14 mouse cellular contexts compared by ENCODE assay signal in the genomic region with DNA sequence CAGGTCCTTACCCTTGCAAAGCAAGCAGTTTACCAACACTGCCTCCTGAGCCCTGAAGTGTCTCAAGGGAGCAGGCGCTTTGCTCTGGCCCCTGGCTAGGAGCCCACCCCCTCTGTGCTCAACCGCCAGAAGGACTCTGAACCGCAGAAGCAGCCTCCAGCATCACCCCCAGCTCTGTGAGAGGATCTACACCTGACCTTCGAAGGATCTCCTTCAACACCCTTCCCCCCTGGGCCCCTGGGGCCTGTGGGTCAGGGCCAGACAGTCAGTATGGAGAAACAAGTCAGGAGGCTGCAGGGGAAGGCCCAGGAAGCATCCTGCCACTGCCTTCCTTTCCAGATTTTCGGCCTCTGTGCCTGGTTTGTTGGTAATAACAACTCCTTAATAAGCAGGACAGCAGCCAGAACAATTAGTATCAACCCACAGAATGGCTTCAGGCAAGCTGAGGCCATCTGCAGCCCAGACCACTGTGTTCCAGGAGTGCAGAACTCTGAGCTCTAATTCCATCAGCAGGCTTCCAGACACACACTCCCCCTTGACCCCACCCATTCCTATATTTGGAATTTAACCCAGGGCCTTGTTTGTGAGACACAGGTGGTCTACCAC. TPM values are rescaled to one million over a fixed set of nuclear protein-coding genes. Genes with fewer than 3 reads are reported as not detected.
DNase-seq lines count a peak whose midpoint lies in the region; ATAC-seq and TF ChIP-seq lines count a peak whose summit lies in the region.
"Had no signal": no experiment of that assay in that cellular context is flagged by ENCODE, and none has a peak within 500 bp of the region (broad histone marks: within the 10 kb centered on the region; RNA-seq: fewer than 3 reads in every experiment).

No protein-coding gene starts in this region.

- H3K9me3 ChIP-seq in kidney, postnatal 0 days (replicated peaks; ENCODE audit: low read length) = no peaks in the 10 kb centered on the region
- no peaks in the 10 kb centered on the region for H3K9me3 ChIP-seq in liver, embryonic 16.5 days (replicated peaks; ENCODE audit: control insufficient read depth, low read length)
- H3K9me3 ChIP-seq in lung, postnatal 0 days (ENCODE audit: low read length) = no peaks in the 10 kb centered on the region
- H3K9me3 ChIP-seq: forebrain, embryonic 12.5 days; stomach, embryonic 15.5 days had no signal

- H3K27ac ChIP-seq in layer of hippocampus, adult 2 months = peak overlapping the region; percentile 46; the same call in 1 of the 2 replicates
- 0 out of 2 replicates have a peak overlapping the region, but pooled peaks have one; percentile 8 for H3K27ac ChIP-seq in kidney, postnatal 0 days
- H3K27ac ChIP-seq in liver, embryonic 16.5 days (ENCODE audit: low read length) = no peak overlapping the region
- H3K27ac ChIP-seq in lung, postnatal 0 days (ENCODE audit: low read length) = no peak overlapping the region
- H3K27ac ChIP-seq: forebrain, embryonic 12.5 days; heart, adult 2 months; stomach, embryonic 15.5 days had no signal

- H3K36me3 ChIP-seq in kidney, postnatal 0 days (ENCODE audit: insufficient read depth, low read length) = 0 out of 2 replicates have a peak, but pooled peaks cover 7% of the 10 kb centered on the region
- 0 out of 2 replicates have a peak, but pooled peaks cover under 1% of the 10 kb centered on the region for H3K36me3 ChIP-seq in liver, embryonic 16.5 days (ENCODE audit: control insufficient read depth, insufficient read depth)
- no peaks in the 10 kb centered on the region; the same call in 1 of the 2 replicates for H3K36me3 ChIP-seq in lung, postnatal 0 days (ENCODE audit: insufficient read depth, low read length)
- H3K36me3 ChIP-seq: forebrain, embryonic 12.5 days; stomach, embryonic 15.5 days had no signal

- no peak for TF ChIP-seq CTCF in layer of hippocampus, adult 2 months (conservative IDR thresholded peaks at IDR 0.05)
- no peak for TF ChIP-seq CTCF in kidney, postnatal 0 days (IDR thresholded peaks at IDR 0.05; ENCODE audit: low read depth)
- TF ChIP-seq CTCF in lung, postnatal 0 days (IDR thresholded peaks at IDR 0.05) = no peak

- 0 out of 2 replicates have a peak, but pooled peaks cover 4% of the 10 kb centered on the region for H3K4me1 ChIP-seq in kidney, postnatal 0 days (replicated peaks; ENCODE audit: insufficient read depth, low read length)
- H3K4me1 ChIP-seq in liver, embryonic 16.5 days (ENCODE audit: control insufficient read depth, low read depth, low read length) = peaks cover 25% of the 10 kb centered on the region
- H3K4me1 ChIP-seq in lung, postnatal 0 days (ENCODE audit: insufficient read depth, low read depth, low read length) = no peaks in the 10 kb centered on the region

- no peak overlapping the region for H3K9ac ChIP-seq in kidney, postnatal 0 days (ENCODE audit: low read depth, low read length)
- 0 out of 2 replicates have a peak overlapping the region, but pooled peaks have one; percentile 19 for H3K9ac ChIP-seq in liver, embryonic 16.5 days (ENCODE audit: low read depth, low read length)
- no peak overlapping the region for H3K9ac ChIP-seq in lung, postnatal 0 days (replicated peaks; ENCODE audit: low read depth)
- H3K9ac ChIP-seq: forebrain, embryonic 12.5 days; stomach, embryonic 15.5 days had no signal

- H3K4me2 ChIP-seq in kidney, postnatal 0 days (ENCODE audit: low read length) = no peak overlapping the region
- H3K4me2 ChIP-seq in liver, embryonic 16.5 days (ENCODE audit: low read depth, low read length) = no peak overlapping the region; the same call in 1 of the 2 replicates
- H3K4me2 ChIP-seq in lung, postnatal 0 days (replicated peaks; ENCODE audit: low read depth, low read length) = no peak overlapping the region
- H3K4me2 ChIP-seq: forebrain, embryonic 12.5 days; stomach, embryonic 15.5 days had no signal

- peak; percentile 40 for DNase-seq in adrenal gland, postnatal 14 days
- DNase-seq in adrenal gland, postnatal 4 days (ENCODE audit: low spot score in 2 of 2) = no peak
- no peak for DNase-seq in layer of hippocampus, adult 2 months (ENCODE audit: low spot score in 2 of 2)
- DNase-seq in layer of hippocampus, postnatal 10 days (ENCODE audit: low spot score in 2 of 2) = no peak
- DNase-seq in kidney, postnatal 0 days (ENCODE audit: low spot score) = no peak
- no peak for DNase-seq in lung, postnatal 0 days (ENCODE audit: low spot score)
- no peak for DNase-seq in left cerebral cortex, adult 9 months (ENCODE audit: low spot score in 2 of 2)
- DNase-seq: adrenal gland, postnatal 25 days; heart, adult 2 months; lung, adult 18-20 months; midbrain, embryonic 14.5 days had no signal

- no peak for TF ChIP-seq EP300 in lung, postnatal 0 days (IDR thresholded peaks at IDR 0.05)

- H3K27me3 ChIP-seq in kidney, postnatal 0 days (ENCODE audit: insufficient read depth, low read length) = no peaks in the 10 kb centered on the region
- H3K27me3 ChIP-seq in liver, embryonic 16.5 days (ENCODE audit: control insufficient read depth, insufficient read depth, low read depth, low read length) = no peaks in the 10 kb centered on the region
- H3K27me3 ChIP-seq in lung, postnatal 0 days (replicated peaks; ENCODE audit: insufficient read depth, low read length) = no peaks in the 10 kb centered on the region
- H3K27me3 ChIP-seq: forebrain, embryonic 12.5 days; stomach, embryonic 15.5 days had no signal

- WGBS in kidney, postnatal 0 days = 67% methylated on average over 5 of the region's 5 CpGs
- 56% methylated on average over 5 of the region's 5 CpGs for WGBS in liver, embryonic 16.5 days (ENCODE audit: insufficient replicate concordance)
- WGBS in lung, postnatal 0 days = 53% methylated on average over 5 of the region's 5 CpGs

- ATAC-seq in kidney, postnatal 0 days (replicated peaks; ENCODE audit: low FRiP score, low read depth) = no peak
- ATAC-seq in liver, embryonic 16.5 days (ENCODE audit: low read depth) = no peak
- ATAC-seq in lung, postnatal 0 days = no peak

- no peak overlapping the region for H3K4me3 ChIP-seq in layer of hippocampus, adult 2 months
- H3K4me3 ChIP-seq in kidney, postnatal 0 days (replicated peaks; ENCODE audit: low read depth, low read length) = no peak overlapping the region
- no peak overlapping the region for H3K4me3 ChIP-seq in liver, embryonic 16.5 days (ENCODE audit: low read depth, low read length)
- no peak overlapping the region for H3K4me3 ChIP-seq in lung, postnatal 0 days (ENCODE audit: low read depth, low read length)
- H3K4me3 ChIP-seq: forebrain, embryonic 12.5 days; heart, adult 2 months; stomach, embryonic 15.5 days had no signal

RNA-seq across cellular contexts. Expression of gene Asl, which starts 7.6 kb away (rescaled TPM):
- 131 and 168 TPM in 2 replicates for total RNA-seq in adrenal gland, postnatal 14 days (2021)
- 100 to 1,000 TPM; 149 to 165 TPM for total RNA-seq in adrenal gland, postnatal 4 days (2021)
- total RNA-seq in layer of hippocampus, adult 2 months (2021) = 10 to 100 TPM; 18.2 to 27.3 TPM
- 10 to 100 TPM; 22.0 to 23.5 TPM for total RNA-seq in layer of hippocampus, postnatal 10 days (2021)
- 86.4 and 94.1 TPM in 2 replicates for polyA plus RNA-seq in kidney, postnatal 0 days (2015; fragmentation: Nextera tagmentation; extraction: Ambion mirVana)
- 61.8 and 65.8 TPM in 2 replicates for polyA plus RNA-seq in liver, embryonic 16.5 days (2015; fragmentation: Nextera tagmentation; extraction: Ambion mirVana)
- polyA plus RNA-seq in lung, postnatal 0 days (2015; fragmentation: Nextera tagmentation; extraction: Ambion mirVana) = 27.3 and 29.7 TPM in 2 replicates

RNA-seq across cellular contexts. Expression of gene Crcp, which starts 7.6 kb away (rescaled TPM):
- total RNA-seq in adrenal gland, postnatal 14 days (2021) = 35.9 and 38.6 TPM in 2 replicates
- total RNA-seq in adrenal gland, postnatal 4 days (2021) = 10 to 100 TPM; 38.9 to 41.3 TPM
- 10 to 100 TPM; 35.6 to 35.7 TPM for total RNA-seq in layer of hippocampus, adult 2 months (2021)
- 10 to 100 TPM; 34.4 to 34.7 TPM for total RNA-seq in layer of hippocampus, postnatal 10 days (2021)
- 36.8 and 42.8 TPM in 2 replicates for polyA plus RNA-seq in kidney, postnatal 0 days (2015; fragmentation: Nextera tagmentation; extraction: Ambion mirVana)
- polyA plus RNA-seq in liver, embryonic 16.5 days (2015; fragmentation: Nextera tagmentation; extraction: Ambion mirVana) = 17.8 and 19.9 TPM in 2 replicates
- polyA plus RNA-seq in lung, postnatal 0 days (2015; fragmentation: Nextera tagmentation; extraction: Ambion mirVana) = 31.0 and 31.5 TPM in 2 replicates

RNA-seq across cellular contexts. Expression of gene Gusb, which starts 18.6 kb away (rescaled TPM):
- 40.0 and 41.2 TPM in 2 replicates for total RNA-seq in adrenal gland, postnatal 14 days (2021)
- 10 to 100 TPM; 61.0 to 61.5 TPM for total RNA-seq in adrenal gland, postnatal 4 days (2021)
- 10 to 100 TPM; 10.9 to 11.4 TPM for total RNA-seq in layer of hippocampus, adult 2 months (2021)
- 10 to 100 TPM; 15.6 to 15.9 TPM for total RNA-seq in layer of hippocampus, postnatal 10 days (2021)
- polyA plus RNA-seq in kidney, postnatal 0 days (2015; fragmentation: Nextera tagmentation; extraction: Ambion mirVana) = 51.2 and 52.7 TPM in 2 replicates
- 30.5 and 30.6 TPM in 2 replicates for polyA plus RNA-seq in liver, embryonic 16.5 days (2015; fragmentation: Nextera tagmentation; extraction: Ambion mirVana)
- polyA plus RNA-seq in lung, postnatal 0 days (2015; fragmentation: Nextera tagmentation; extraction: Ambion mirVana) = 49.0 and 50.0 TPM in 2 replicates

RNA-seq across cellular contexts. Expression of gene Tpst1, which starts 51.7 kb away (rescaled TPM):
- 32.5 and 35.5 TPM in 2 replicates for total RNA-seq in adrenal gland, postnatal 14 days (2021)
- total RNA-seq in adrenal gland, postnatal 4 days (2021) = 10 to 100 TPM; 41.7 to 43.8 TPM
- total RNA-seq in layer of hippocampus, adult 2 months (2021) = 10 to 100 TPM; 48.7 to 49.1 TPM
- 10 to 100 TPM; 41.1 to 41.8 TPM for total RNA-seq in layer of hippocampus, postnatal 10 days (2021)
- 63.9 and 66.5 TPM in 2 replicates for polyA plus RNA-seq in kidney, postnatal 0 days (2015; fragmentation: Nextera tagmentation; extraction: Ambion mirVana)
- polyA plus RNA-seq in liver, embryonic 16.5 days (2015; fragmentation: Nextera tagmentation; extraction: Ambion mirVana) = 19.6 and 20.9 TPM in 2 replicates
- polyA plus RNA-seq in lung, postnatal 0 days (2015; fragmentation: Nextera tagmentation; extraction: Ambion mirVana) = 31.5 and 36.9 TPM in 2 replicates

Comparison
In these comparisons a context has a peak if more than half of its experiments do, and no peak if none do; other contexts are left out.
1. H3K27ac ChIP-seq: peak in layer of hippocampus, adult 2 months (single experiment) and kidney, postnatal 0 days (single experiment); none in liver, embryonic 16.5 days (single experiment) and lung, postnatal 0 days (single experiment).